Mouse (Mus musculus): Measurements from ENCODE around the gene Srgap1. TPM values are rescaled to one million over a fixed set of nuclear protein-coding genes. Genes with fewer than 3 reads are reported as not detected.

Gene Srgap1
- polyA plus RNA-seq, 1 experiment from 2014 or later = 11.6 TPM

DNA sequence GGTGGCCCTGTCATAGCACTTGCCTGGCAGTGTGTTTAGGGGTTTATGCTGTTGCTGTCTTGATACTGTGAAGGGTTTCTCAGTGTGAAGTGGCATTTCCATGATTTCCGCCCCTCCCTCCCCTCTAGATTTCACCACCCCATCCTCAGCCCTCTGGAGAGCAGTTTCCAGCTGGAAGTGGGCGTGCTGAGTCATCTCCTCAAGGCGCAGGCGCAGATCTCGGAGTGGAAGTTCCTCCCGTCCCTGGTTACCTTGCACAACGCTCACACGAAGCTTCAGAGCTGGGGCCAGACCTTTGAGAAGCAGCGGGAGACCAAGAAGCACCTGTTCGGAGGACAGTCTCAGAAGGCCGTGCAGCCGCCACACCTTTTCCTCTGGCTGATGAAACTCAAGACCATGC lies 296.9 kb downstream of the Srgap1 start:
- no peaks in the 10 kb centered on the region for H3K9me3 ChIP-seq (ENCODE audit: control insufficient read depth, low read length)
- DNase-seq (ENCODE audit: low spot score, missing footprints) (no peak), ATAC-seq (ENCODE audit: low FRiP score) (no peak)
- no peak overlapping the region for H3K4me3 ChIP-seq (ENCODE audit: low read depth, low read length)
- H3K36me3 ChIP-seq (ENCODE audit: control insufficient read depth, insufficient read depth, low read length) = peaks cover 15% of the 10 kb centered on the region; the same call in 1 of the 2 replicates
- H3K4me1 ChIP-seq (ENCODE audit: control insufficient read depth, insufficient read depth, low read length) = no peaks in the 10 kb centered on the region
- H3K9ac ChIP-seq (ENCODE audit: low read length) = no peak overlapping the region
- 93% methylated on average over 12 of the region's 12 CpGs for WGBS
- H3K27me3 ChIP-seq (ENCODE audit: control insufficient read depth, insufficient read depth, low read length) = no peaks in the 10 kb centered on the region
- H3K4me2 ChIP-seq = no peak overlapping the region
- no peak overlapping the region for H3K27ac ChIP-seq (ENCODE audit: low read depth, low read length)

DNA sequence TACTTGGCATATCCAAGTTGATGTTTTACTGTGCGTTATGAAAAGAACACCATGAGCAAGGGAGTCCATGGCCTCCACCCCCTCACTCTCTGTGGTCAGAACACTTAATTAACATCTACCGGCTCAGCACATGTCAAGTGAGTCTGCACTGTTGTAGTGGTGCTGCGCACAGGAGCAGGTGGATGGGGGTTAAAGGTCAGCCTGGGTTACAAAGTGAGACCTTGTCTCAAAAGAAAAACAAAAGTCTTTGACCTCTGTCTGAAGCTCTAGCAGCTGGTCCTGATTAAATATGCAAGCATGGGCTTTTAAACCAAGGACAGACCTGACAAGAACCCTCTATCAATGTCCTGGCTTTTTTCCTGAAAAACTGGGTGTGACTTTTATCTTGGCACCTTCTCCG lies 304.8 kb downstream of the Srgap1 start:
- Histone ChIP-seq H3K36me3 (ENCODE audit: control insufficient read depth, insufficient read depth, low read length) (peaks cover 5% of the 10 kb centered on the region; the same call in 1 of the 2 replicates), H3K9me3 (ENCODE audit: control insufficient read depth, low read length) (no peaks in the 10 kb centered on the region), H3K27me3 (ENCODE audit: control insufficient read depth, insufficient read depth, low read length) (no peaks in the 10 kb centered on the region), H3K9ac (ENCODE audit: low read length) (no peak overlapping the region), H3K4me3 (ENCODE audit: low read depth, low read length) (no peak overlapping the region), H3K4me1 (ENCODE audit: control insufficient read depth, insufficient read depth, low read length) (peaks cover 10% of the 10 kb centered on the region; the same call in 1 of the 2 replicates), H3K27ac (ENCODE audit: low read depth, low read length) (no peak overlapping the region), H3K4me2 (no peak overlapping the region)
- DNase-seq (ENCODE audit: low spot score, missing footprints) (no peak), ATAC-seq (ENCODE audit: low FRiP score) (no peak)
- 47% methylated on average over 4 of the region's 4 CpGs for WGBS

DNA sequence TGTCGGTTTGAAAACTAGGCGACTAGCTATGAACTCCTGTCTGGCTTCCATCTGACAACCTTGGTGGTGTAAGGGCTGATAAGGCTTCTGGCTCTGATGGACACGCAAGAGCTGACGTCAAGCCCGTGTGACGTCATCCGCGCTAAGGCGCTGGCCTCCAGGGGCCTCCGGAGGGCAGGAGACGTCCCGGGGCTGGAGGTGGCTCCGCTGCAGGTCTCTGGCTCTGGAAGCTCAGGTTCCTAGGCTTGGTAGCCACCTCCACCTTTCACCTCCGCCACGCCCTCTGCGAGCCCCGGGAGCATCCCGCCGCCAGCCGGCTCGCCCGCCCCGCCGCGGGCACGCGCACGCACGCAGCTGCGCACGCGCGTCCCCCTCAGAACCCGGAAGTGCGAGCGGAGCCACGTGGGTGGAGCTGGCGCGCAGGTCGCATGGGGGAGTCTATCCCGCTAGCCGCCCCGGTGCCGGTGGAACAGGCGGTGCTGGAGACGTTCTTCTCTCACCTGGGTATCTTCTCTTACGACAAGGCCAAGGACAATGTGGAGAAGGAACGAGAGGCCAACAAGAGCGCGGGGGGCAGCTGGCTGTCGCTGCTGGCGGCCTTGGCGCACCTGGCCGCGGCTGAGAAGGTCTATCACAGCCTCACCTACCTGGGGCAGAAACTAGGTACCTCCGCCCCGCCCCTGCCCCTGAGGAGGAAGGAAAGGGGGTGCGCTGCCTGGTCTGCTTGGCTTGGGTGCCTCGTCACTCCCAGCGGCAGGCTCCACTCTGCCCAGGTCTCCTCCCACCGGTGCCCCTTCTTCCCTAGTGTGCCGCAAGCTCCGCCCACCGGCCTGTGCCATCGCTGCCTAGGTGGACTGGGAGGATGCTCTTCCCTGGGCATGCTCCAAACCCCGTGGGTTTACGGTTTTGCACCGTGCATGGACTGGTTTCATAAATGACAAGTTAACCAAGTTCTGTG lies 307.3 kb downstream of the Srgap1 start, which contains the start of gene BC048403:
Gene BC048403, plus strand, starts transcription at position 390 of the 958 bp plus-strand sequence.
- H3K36me3 ChIP-seq (ENCODE audit: control insufficient read depth, insufficient read depth, low read length) = no peaks in the 10 kb centered on the region
- DNase-seq (ENCODE audit: low spot score, missing footprints) (peak; percentile 99), ATAC-seq (ENCODE audit: low FRiP score) (peak; percentile 95)
- peaks cover 10% of the 10 kb centered on the region; the same call in 1 of the 2 replicates for H3K4me1 ChIP-seq (ENCODE audit: control insufficient read depth, insufficient read depth, low read length)
- peak within 1 kb of the TSS; percentile 93 for H3K4me2 ChIP-seq
- peak within 1 kb of the TSS; percentile 83 for H3K4me3 ChIP-seq (ENCODE audit: low read depth, low read length)
- H3K27ac ChIP-seq (ENCODE audit: low read depth, low read length) = no peak within 1 kb of the TSS; the same call in 1 of the 2 replicates
- no peaks in the 10 kb centered on the region for H3K27me3 ChIP-seq (ENCODE audit: control insufficient read depth, insufficient read depth, low read length)
- H3K9ac ChIP-seq (ENCODE audit: low read length) = peak within 1 kb of the TSS; percentile 76
- WGBS = 1% methylated on average over 64 of the region's 68 CpGs
- H3K9me3 ChIP-seq (ENCODE audit: control insufficient read depth, low read length) = no peaks in the 10 kb centered on the region

GRCm38 (mm10) chr10:121737256-121737655 lies 309.9 kb downstream of the Srgap1 start:
- Histone ChIP-seq H3K4me2 (no peak overlapping the region), H3K4me1 (ENCODE audit: control insufficient read depth, insufficient read depth, low read length) (peaks cover 10% of the 10 kb centered on the region; the same call in 1 of the 2 replicates), H3K36me3 (ENCODE audit: control insufficient read depth, insufficient read depth, low read length) (no peaks in the 10 kb centered on the region), H3K9ac (ENCODE audit: low read length) (no peak overlapping the region), H3K27me3 (ENCODE audit: control insufficient read depth, insufficient read depth, low read length) (no peaks in the 10 kb centered on the region), H3K27ac (ENCODE audit: low read depth, low read length) (no peak overlapping the region), H3K9me3 (ENCODE audit: control insufficient read depth, low read length) (no peaks in the 10 kb centered on the region), H3K4me3 (ENCODE audit: low read depth, low read length) (no peak overlapping the region)
- ATAC-seq (ENCODE audit: low FRiP score) (no peak), DNase-seq (ENCODE audit: low spot score, missing footprints) (no peak)
- 89% methylated on average over 3 of the region's 3 CpGs for WGBS

- Histone ChIP-seq H3K4me2 (no peak overlapping the region), H3K4me3 (ENCODE audit: low read depth, low read length) (no peak overlapping the region), H3K4me1 (ENCODE audit: control insufficient read depth, insufficient read depth, low read length) (no peaks in the 10 kb centered on the region), H3K9ac (ENCODE audit: low read length) (no peak overlapping the region), H3K27ac (ENCODE audit: low read depth, low read length) (no peak overlapping the region), H3K36me3 (ENCODE audit: control insufficient read depth, insufficient read depth, low read length) (no peaks in the 10 kb centered on the region), H3K9me3 (ENCODE audit: control insufficient read depth, low read length) (no peaks in the 10 kb centered on the region), H3K27me3 (ENCODE audit: control insufficient read depth, insufficient read depth, low read length) (no peaks in the 10 kb centered on the region)
- 86% methylated on average over 9 of the region's 9 CpGs for WGBS
- ATAC-seq (ENCODE audit: low FRiP score) = no peak
- no peak for DNase-seq (ENCODE audit: low spot score, missing footprints)
These were observed 314.6 kb downstream of the Srgap1 start for GRCm38 (mm10) chr10:121732542-121732941.

- Histone ChIP-seq H3K4me3 (ENCODE audit: low read depth, low read length) (no peak overlapping the region), H3K4me2 (no peak overlapping the region), H3K4me1 (ENCODE audit: control insufficient read depth, insufficient read depth, low read length) (no peaks in the 10 kb centered on the region), H3K9me3 (ENCODE audit: control insufficient read depth, low read length) (no peaks in the 10 kb centered on the region), H3K9ac (ENCODE audit: low read length) (no peak overlapping the region), H3K36me3 (ENCODE audit: control insufficient read depth, insufficient read depth, low read length) (no peaks in the 10 kb centered on the region), H3K27ac (ENCODE audit: low read depth, low read length) (no peak overlapping the region), H3K27me3 (ENCODE audit: control insufficient read depth, insufficient read depth, low read length) (no peaks in the 10 kb centered on the region)
- 91% methylated on average over 8 of the region's 8 CpGs for WGBS
- no peak for DNase-seq (ENCODE audit: low spot score, missing footprints)
- ATAC-seq (ENCODE audit: low FRiP score) = no peak
These were observed 315.9 kb downstream of the Srgap1 start for GRCm38 (mm10) chr10:121731048-121731725.

Other genes starting within 250 kb of the Srgap1 start
- 35.2 and 42.0 TPM in 2 replicates for gene Rxylt1, start 50.1 kb upstream of the Srgap1 start, polyA plus RNA-seq (2014; fragmentation: Nextera tagmentation; extraction: Ambion mirVana)